Mouse (Mus musculus) kidney, adult 11 months (tissue): ENCODE measurements around the gene Tex14.
"Not testable (repeated sequence)": the region's sequence is repeated elsewhere in the genome, so short reads cannot be mapped to it uniquely, and the experiment has no call there.

ENCODE experiments used
- DNase-seq: peaks from one replicate; pipeline ENCODE4 v3.0.0; 2022

Gene Tex14

GRCm38 (mm10) chr11:87404876-87405275 is at the start of gene Tex14, which contains the start of gene Rad51c:
Gene Tex14, plus strand, starts transcription at chr11:87405065.
Gene Rad51c, minus strand, starts transcription at chr11:87404954.
- DNase-seq, result peak; percentile 17

- no peak for DNase-seq
Observed at GRCm38 (mm10) chr11:87357317-87358300, 47.3 kb upstream of the Tex14 start.

DNA sequence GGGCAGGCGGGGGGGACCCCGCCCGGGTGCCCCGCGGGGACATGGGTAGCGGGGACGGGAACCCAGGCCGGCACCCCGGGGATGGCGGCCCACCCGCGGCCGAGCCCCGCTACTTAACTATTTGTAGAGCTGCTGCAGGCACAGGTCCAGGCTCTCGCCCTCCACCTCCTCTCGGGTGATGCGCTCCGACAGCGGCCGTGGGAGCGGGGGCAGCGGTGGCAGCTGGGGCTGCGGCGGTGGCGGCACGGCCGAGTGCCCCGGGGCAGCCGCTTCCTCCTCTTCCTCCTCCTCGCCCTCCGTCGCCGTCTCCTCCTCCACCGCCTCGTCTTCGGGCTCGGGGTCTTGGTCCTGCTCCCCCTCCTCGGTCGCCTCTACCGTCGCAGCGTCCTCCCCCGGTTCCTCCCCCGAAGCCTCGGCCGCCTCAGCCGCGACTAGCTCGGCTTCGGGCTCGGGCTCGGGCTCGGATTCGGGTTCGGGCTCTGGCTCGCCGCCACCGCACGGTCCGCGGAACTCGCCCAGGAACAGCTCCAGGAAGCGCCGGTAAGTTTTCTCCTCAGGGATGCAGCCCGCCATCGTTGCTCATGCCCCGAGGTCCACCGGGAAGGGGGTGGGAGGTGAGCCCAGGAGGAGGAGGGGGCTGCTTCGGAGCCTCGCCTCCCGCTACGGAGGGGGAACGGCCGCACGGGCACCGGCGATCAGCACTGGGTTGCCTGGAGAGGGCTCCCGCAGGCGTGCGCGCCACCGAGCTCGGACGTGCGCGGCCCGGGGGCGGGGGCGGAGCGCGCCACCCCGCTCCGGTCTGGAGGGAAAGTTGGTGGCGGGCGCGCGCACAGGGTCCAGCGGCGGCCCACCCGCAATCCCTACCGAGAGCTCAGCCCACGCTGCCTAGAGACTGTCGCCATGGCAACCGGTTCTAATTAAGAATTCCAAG is 46.3 kb upstream of the Tex14 start, which contains the start of gene Ppm1e:
TSS of gene Ppm1e (minus strand) at position 693 of the 931 bp plus-strand sequence.
- peak; percentile 57 for DNase-seq

GRCm38 (mm10) chr11:87359262-87359612 is 45.6 kb upstream of the Tex14 start:
- no peak for DNase-seq

- no peak for DNase-seq
Observed at GRCm38 (mm10) chr11:87365120-87365519, 39.7 kb upstream of the Tex14 start.

DNA sequence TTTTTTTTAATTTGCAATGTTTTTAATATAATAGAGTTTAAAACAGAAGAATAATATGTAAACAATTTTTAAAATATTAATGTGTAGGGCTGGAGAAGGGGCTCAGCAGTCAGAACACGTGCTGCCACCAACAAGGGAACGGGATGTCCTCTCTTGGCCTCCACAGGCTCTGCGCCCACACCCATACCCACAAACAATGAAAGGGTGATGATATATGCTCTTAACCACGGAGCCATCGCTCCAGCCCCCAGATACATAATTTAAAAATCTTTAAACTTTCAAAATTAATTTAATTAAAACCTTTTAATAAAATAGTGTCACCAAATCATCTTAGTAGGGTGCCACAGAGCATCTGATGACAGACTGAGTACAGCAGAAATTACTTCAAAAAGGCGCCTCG is 37.8 kb upstream of the Tex14 start:
- no peak for DNase-seq

DNA sequence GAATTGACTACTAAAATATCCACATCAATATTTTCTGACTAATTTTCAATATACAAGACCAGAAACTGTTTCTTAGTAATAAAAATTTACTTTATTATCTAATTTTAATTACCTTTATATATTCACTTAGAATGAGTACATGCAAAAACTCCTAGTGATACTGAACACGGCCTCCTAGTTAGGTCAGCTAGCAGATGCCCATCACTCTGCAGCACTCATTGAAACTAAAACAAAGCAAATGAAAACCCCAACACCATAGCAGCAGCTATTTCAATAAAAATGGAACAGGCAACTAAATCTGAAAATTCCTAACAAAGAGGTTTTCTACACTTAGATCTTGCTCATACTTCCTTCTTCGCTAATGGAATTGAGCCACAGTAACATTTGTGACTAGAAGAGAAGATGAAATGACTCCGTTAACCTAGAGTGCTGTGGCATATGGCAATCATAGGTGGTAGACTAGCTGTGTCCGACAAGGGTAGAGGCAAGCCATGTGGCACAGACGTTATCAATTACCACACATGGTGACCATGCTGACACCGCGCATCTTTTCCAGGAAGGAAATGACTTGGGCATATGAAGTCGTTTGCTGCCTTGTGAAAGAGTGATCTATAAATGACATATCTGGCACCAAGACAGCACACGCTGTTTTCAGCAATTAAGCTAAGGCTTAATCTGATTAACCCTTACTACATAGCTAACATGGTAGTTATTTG is 36.8 kb upstream of the Tex14 start:
- DNase-seq, result no peak

DNA sequence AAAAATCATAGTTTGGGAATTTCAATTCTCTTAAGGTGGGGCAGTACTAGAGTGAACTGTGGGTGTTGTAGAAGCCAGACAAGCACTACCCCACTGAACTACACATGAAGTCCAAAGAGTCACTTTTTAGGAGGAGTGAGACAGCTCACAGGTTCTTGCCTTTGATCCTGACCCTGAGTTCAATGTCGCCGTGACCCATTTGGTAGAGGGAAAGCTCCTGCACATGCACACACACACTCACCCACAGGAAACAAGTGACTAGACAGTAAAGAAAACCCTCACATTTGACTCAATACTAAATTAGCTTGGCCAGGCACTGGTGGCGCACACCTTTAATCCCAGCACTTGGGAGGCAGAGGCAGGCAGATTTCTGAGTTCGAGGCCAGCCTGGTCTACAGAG is 20.3 kb upstream of the Tex14 start:
- DNase-seq, result no peak

GRCm38 (mm10) chr11:87385676-87386075 is 19.2 kb upstream of the Tex14 start:
- no peak for DNase-seq

GRCm38 (mm10) chr11:87393855-87394254 is 11.0 kb upstream of the Tex14 start:
- no peak for DNase-seq

GRCm38 (mm10) chr11:87398402-87398801 is 6.5 kb upstream of the Tex14 start:
- DNase-seq, result no peak

DNA sequence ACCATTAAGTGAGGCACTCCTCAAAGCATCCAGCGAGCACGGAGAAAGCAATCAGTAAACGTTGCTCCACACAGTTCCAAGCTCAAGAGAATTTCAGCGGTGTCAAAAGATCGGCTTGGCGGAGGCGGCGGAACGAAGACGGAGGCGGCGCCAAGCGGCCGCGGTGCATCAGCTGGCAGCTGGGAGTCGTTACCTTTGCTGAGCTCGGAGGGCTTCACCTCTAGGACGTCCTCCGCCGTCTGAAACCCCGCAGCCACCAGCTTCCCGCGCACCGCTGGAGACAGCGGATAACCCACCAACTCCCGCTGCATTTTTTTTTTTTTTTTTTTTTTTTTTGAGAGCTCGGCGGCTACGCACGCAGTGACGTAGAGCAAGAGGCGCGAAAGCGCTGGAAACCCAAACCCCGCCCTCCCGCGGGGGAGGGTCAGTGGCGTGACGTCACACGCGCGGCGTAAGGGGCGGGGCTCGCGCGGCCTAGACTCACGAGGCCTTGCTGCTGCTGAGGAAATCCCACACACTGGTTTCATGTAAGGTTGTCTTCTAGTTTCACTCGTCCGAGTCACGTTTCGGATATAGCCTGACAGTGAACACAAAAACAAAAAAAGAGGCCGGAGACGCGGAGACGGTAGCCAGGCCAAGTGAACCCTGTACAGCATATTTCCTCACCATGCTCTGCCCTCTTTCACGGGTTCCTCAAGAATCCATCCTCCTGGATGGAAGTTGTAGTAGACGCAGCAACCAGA is 583 bp upstream of the Tex14 start:
- DNase-seq, result peak; percentile 93

- not testable (repeated sequence) for DNase-seq
Observed at GRCm38 (mm10) chr11:87413412-87413811, 8.5 kb downstream of the Tex14 start.

GRCm38 (mm10) chr11:87416120-87416519 is 11.3 kb downstream of the Tex14 start:
- no peak for DNase-seq

- no peak for DNase-seq
Observed at GRCm38 (mm10) chr11:87420861-87421260, 16.0 kb downstream of the Tex14 start.

- peak; percentile 38 for DNase-seq
Observed at GRCm38 (mm10) chr11:87421760-87422201, 16.9 kb downstream of the Tex14 start.

- DNase-seq, result peak; percentile 95
Observed at GRCm38 (mm10) chr11:87422511-87423340, 17.9 kb downstream of the Tex14 start.

- DNase-seq, result peak; percentile 17
Observed at GRCm38 (mm10) chr11:87423551-87424325, 18.9 kb downstream of the Tex14 start.

GRCm38 (mm10) chr11:87426121-87426449 is 21.2 kb downstream of the Tex14 start:
- DNase-seq, result no peak
